Mouse (Mus musculus) right cerebral cortex, postnatal 4 days (tissue): ENCODE measurements around the gene Ceacam3.
"Not testable (repeated sequence)": the region's sequence is repeated elsewhere in the genome, so short reads cannot be mapped to it uniquely, and the experiment has no call there.

Experiments used
- DNase-seq: peaks from one replicate; pipeline ENCODE4 v3.0.0-alpha.2; 2022

The Ceacam3 gene

GRCm38 (mm10) chr7:17149931-17150330 lies at the start of gene Ceacam3:
Gene Ceacam3 (plus strand): TSS chr7:17150282.
- DNase-seq = no peak

DNA sequence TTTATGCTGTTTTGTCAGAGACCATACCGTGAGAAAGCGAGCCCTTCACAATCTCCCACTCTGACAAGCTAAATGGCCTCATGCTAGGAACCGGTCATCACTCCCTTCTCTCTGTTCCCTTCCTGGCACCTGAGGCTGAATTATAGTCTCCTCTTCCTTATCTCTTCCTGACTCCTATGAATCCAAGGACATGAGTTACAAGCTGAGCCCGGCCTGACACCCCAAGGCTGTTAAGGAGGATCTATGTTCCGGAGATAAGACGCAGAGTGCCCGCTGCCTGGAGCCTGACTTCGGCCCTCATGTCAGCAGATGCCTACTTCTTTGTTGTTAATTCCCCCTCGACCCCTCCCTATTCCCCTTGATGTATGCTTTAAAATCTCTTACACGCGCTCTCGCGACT lies 48.5 kb upstream of the Ceacam3 start:
- DNase-seq = not testable (repeated sequence)

- no peak for DNase-seq
Observed at GRCm38 (mm10) chr7:17135307-17135706, 14.8 kb upstream of the Ceacam3 start.

- DNase-seq = peak; percentile 2
Observed at GRCm38 (mm10) chr7:17155634-17156033, 5.6 kb downstream of the Ceacam3 start.

DNA sequence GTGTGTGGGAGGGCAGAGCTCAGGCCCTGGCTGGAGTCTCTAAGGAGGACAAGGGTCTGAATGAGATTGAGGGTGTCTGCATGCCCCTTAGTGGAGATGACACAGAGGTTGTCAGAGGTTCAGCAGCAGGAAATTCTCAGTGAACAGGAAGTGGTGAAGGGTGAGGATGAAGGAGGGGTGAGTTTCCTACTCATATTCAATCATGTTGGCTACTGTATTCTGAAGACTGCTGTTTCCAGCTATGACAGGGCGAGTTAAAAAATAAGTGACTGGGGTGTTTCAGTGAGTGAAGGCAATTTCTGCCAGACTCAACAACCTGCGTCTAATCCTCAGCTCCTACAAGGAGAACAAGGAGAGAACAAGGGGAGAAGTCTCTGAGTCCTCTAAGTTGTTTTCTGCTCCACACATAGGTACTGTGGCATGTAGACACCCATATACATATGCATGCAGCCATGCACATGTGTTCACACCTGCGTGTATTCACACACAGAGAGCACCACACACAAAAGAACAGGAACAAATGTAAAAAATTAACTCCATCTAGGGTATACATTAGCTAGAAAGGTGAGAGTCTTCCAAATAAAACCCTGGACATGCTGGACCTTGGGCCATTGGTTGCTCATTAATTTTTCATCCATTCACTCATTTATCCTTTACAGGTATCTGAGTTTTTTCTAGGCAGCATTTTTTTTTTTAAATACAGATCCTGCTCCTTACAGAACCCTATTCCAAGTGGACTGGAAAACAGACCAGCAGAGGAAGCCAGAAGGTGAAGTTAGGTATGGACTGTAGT lies 7.0 kb downstream of the Ceacam3 start:
- DNase-seq = no peak

GRCm38 (mm10) chr7:17159011-17159410 lies 8.9 kb downstream of the Ceacam3 start:
- DNase-seq = no peak

DNA sequence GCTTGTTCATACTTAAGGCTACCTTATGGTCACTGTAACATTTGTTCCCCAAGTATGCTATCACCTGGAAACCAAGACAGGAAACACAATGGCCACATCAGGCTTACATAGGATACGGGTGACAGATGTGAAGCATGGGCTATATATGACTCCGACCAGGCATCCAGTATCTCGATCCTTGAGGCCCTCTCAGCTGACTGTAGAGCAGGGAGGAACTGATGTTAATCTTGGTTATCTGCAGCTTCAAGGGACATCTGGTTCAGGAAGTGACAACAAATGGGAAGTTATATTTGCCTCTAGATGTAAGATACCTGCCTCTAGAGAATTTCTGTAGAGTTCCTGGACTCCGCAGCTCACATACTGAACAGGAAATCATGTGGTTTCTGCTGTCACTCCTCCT lies 21.7 kb downstream of the Ceacam3 start:
- DNase-seq = no peak

GRCm38 (mm10) chr7:17203177-17203576 lies 53.1 kb downstream of the Ceacam3 start, which contains the start of gene Psg29:
Gene Psg29 (plus strand): TSS chr7:17203477.
- DNase-seq = no peak

- no peak for DNase-seq
Observed at GRCm38 (mm10) chr7:17205530-17206184, 55.6 kb downstream of the Ceacam3 start.
